Mouse (Mus musculus) olfactory bulb, adult 2 months (tissue): ENCODE measurements around the gene Slc25a34.

Experiments
- CTCF ChIP-seq: fragments of 200-500 bp; IDR thresholded peaks from 2 replicates; pipeline ENCODE4 v1.5.1; 2012; ENCODE audit warnings: low read depth, mild to moderate bottlenecking, low read length, moderate library complexity; ENCODE audit not compliant: insufficient read depth
- POLR2A ChIP-seq: fragments of 200-500 bp; IDR thresholded peaks from 2 replicates; pipeline ENCODE4 v1.6.1; 2012; ENCODE audit warnings: mild to moderate bottlenecking, low read depth, low read length, moderate library complexity; ENCODE audit not compliant: insufficient read depth

GRCm38 (mm10) chr4:141656932-141657331 lies 33.3 kb upstream of the Slc25a34 start:
- no peak for TF ChIP-seq CTCF
- no peak for TF ChIP-seq POLR2A
